Mouse (Mus musculus): Measurements from ENCODE around the gene Dph3. TPM values are rescaled to one million over a fixed set of nuclear protein-coding genes. Genes with fewer than 3 reads are reported as not detected.

Gene Dph3
- total RNA-seq, 2 experiments from 2014 or later = 31.8 to 35.0 TPM

Other genes with a start within 250 kb of the Dph3 start
- 1 to 10 TPM; 1.1 to 1.8 TPM for gene Galnt15, start 56.7 kb downstream of the Dph3 start, total RNA-seq (2021)
- 10 to 100 TPM; 14.4 to 17.3 TPM for gene Oxnad1, start 355 bp downstream of the Dph3 start, total RNA-seq (2021)
- gene Msmb, start 56.3 kb upstream of the Dph3 start, total RNA-seq (2021) = not detected
- 100 to 1,000 TPM; 123 to 130 TPM for gene Ncoa4, start 74.1 kb upstream of the Dph3 start, total RNA-seq (2021)
- 10 to 100 TPM; 76.2 to 79.4 TPM for gene Timm23, start 116.2 kb upstream of the Dph3 start, total RNA-seq (2021)
- 10 to 100 TPM; 51.4 to 51.9 TPM for gene Parg, start 116.2 kb upstream of the Dph3 start, total RNA-seq (2021)
- 10 to 100 TPM; 82.8 to 83.5 TPM for gene Ogdhl, start 236.3 kb upstream of the Dph3 start, total RNA-seq (2021)

Measured in layer of hippocampus, postnatal 25 days (tissue).